In the genomic region with DNA sequence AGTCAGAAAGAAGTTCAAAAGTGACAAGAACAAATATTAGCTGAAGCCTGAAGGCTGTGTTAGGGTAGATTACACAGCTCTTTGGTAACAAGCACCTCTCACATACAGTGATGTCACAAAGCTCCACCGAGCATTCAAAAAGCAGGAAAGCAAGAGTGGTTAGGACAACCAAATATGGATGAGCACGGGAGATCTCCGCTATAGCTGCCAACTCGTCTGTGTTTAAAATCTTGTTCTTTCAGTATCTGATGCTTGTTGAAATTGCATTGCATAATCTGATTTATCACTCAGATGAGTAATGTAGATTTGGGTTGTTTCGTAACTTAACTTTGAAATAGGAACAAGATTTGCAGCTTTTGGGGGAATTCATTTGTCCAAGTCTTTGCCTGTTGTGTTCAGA, we compare ENCODE assay signal across 24 mouse cellular contexts.
A peak's percentile ranks its signal among the peaks of the same experiment; 100 is the strongest.
DNase-seq lines count a peak whose midpoint lies in the region; ATAC-seq and TF ChIP-seq lines count a peak whose summit lies in the region.
"Had no signal": no experiment of that assay in that cellular context is flagged by ENCODE, and none has a peak within 500 bp of the region (broad histone marks: within the 10 kb centered on the region; RNA-seq: fewer than 3 reads in every experiment).

No protein-coding gene starts in this region.

- H3K36me3 ChIP-seq in lung, postnatal 0 days (ENCODE audit: insufficient read depth, low read length) = no peaks in the 10 kb centered on the region
- H3K36me3 ChIP-seq in myocyte (ENCODE audit: control insufficient read depth, insufficient read depth) = no peaks in the 10 kb centered on the region
- H3K36me3 ChIP-seq in forebrain, embryonic 13.5 days (ENCODE audit: poor library complexity, severe bottlenecking) = no peaks in the 10 kb centered on the region
- H3K36me3 ChIP-seq in hindbrain, embryonic 13.5 days = no peaks in the 10 kb centered on the region
- H3K36me3 ChIP-seq: embryonic facial prominence, embryonic 12.5 days; limb, embryonic 13.5 days; liver, embryonic 12.5 days; midbrain, embryonic 12.5 days had no signal

- no peak for TF ChIP-seq POLR2A in myocyte (IDR thresholded peaks at IDR 0.05; ENCODE audit: insufficient read length, low read depth)

- no peak for TF ChIP-seq CTCF in lung, postnatal 0 days (IDR thresholded peaks at IDR 0.05)

- no peak for ATAC-seq in lung, postnatal 0 days
- ATAC-seq in forebrain, embryonic 13.5 days = no peak
- ATAC-seq in hindbrain, embryonic 13.5 days (ENCODE audit: low FRiP score) = no peak
- ATAC-seq: CD4-positive, CD25-positive, alpha-beta regulatory T cell, adult 4 months; forebrain, postnatal 0 days; intestine, embryonic 16.5 days; liver, embryonic 12.5 days; liver, postnatal 0 days had no signal

- H3K4me1 ChIP-seq in lung, postnatal 0 days (ENCODE audit: insufficient read depth, low read depth, low read length) = no peaks in the 10 kb centered on the region
- H3K4me1 ChIP-seq in forebrain, embryonic 13.5 days = no peaks in the 10 kb centered on the region
- H3K4me1 ChIP-seq in hindbrain, embryonic 13.5 days (replicated peaks) = no peaks in the 10 kb centered on the region
- H3K4me1 ChIP-seq: embryonic facial prominence, embryonic 12.5 days; limb, embryonic 13.5 days; liver, embryonic 12.5 days; megakaryocyte, embryonic 14.5 days; midbrain, embryonic 12.5 days had no signal

- H3K4me3 ChIP-seq in lung, postnatal 0 days (ENCODE audit: low read depth, low read length) = no peak overlapping the region
- no peak overlapping the region for H3K4me3 ChIP-seq in myocyte
- H3K4me3 ChIP-seq in forebrain, embryonic 13.5 days = no peak overlapping the region
- H3K4me3 ChIP-seq in hindbrain, embryonic 13.5 days = no peak overlapping the region
- H3K4me3 ChIP-seq: embryonic facial prominence, embryonic 12.5 days; limb, embryonic 13.5 days; liver, embryonic 12.5 days; megakaryocyte, embryonic 14.5 days; midbrain, embryonic 12.5 days had no signal

- 36% methylated on average over 5 of the region's 5 CpGs for WGBS in lung, postnatal 0 days
- WGBS in forebrain, embryonic 13.5 days = 95% methylated on average over 5 of the region's 5 CpGs
- 92% methylated on average over 5 of the region's 5 CpGs for WGBS in hindbrain, embryonic 13.5 days

- TF ChIP-seq EP300 in lung, postnatal 0 days (IDR thresholded peaks at IDR 0.05) = no peak

- H3K79me2 ChIP-seq in myocyte (ENCODE audit: control insufficient read depth, insufficient read depth) = no peaks in the 10 kb centered on the region

- peak; percentile 10 for DNase-seq in adrenal gland, adult 2 months
- DNase-seq in adrenal gland, postnatal 25 days = no peak
- peak; percentile 40 for DNase-seq in lung, postnatal 0 days (ENCODE audit: low spot score)
- no peak for DNase-seq in lung, postnatal 14 days
- DNase-seq in adipocyte (ENCODE audit: low spot score) = peak; percentile 21
- DNase-seq: cerebellum, adult 11 months; cerebellum, adult 9-10 months; cerebellum, postnatal 36 days; forebrain, postnatal 0 days; gastrocnemius, postnatal 10 days; kidney, adult 9 months; kidney, postnatal 14 days; liver, postnatal 0 days; thymus, postnatal 4 days had no signal

- no peak overlapping the region for H3ac ChIP-seq in myocyte (ENCODE audit: control insufficient read depth, insufficient read length)

- no peaks in the 10 kb centered on the region for H3K27me3 ChIP-seq in lung, postnatal 0 days (replicated peaks; ENCODE audit: insufficient read depth, low read length)
- no peaks in the 10 kb centered on the region for H3K27me3 ChIP-seq in myocyte (ENCODE audit: control insufficient read depth, insufficient read depth, insufficient read length)
- H3K27me3 ChIP-seq in forebrain, embryonic 13.5 days = no peaks in the 10 kb centered on the region
- H3K27me3 ChIP-seq in hindbrain, embryonic 13.5 days = no peaks in the 10 kb centered on the region
- H3K27me3 ChIP-seq: embryonic facial prominence, embryonic 12.5 days; limb, embryonic 13.5 days; liver, embryonic 12.5 days; megakaryocyte, embryonic 14.5 days; midbrain, embryonic 12.5 days had no signal

- no peak overlapping the region for H3K9ac ChIP-seq in lung, postnatal 0 days (replicated peaks; ENCODE audit: low read depth)
- H3K9ac ChIP-seq in forebrain, embryonic 13.5 days = no peak overlapping the region
- H3K9ac ChIP-seq in hindbrain, embryonic 13.5 days = no peak overlapping the region
- H3K9ac ChIP-seq: embryonic facial prominence, embryonic 12.5 days; forebrain, postnatal 0 days; limb, embryonic 13.5 days; liver, embryonic 12.5 days; liver, postnatal 0 days; midbrain, embryonic 12.5 days had no signal

- no peaks in the 10 kb centered on the region for H3K9me3 ChIP-seq in lung, postnatal 0 days (ENCODE audit: low read length)
- H3K9me3 ChIP-seq in forebrain, embryonic 13.5 days (replicated peaks) = no peaks in the 10 kb centered on the region
- H3K9me3 ChIP-seq in hindbrain, embryonic 13.5 days = no peaks in the 10 kb centered on the region
- H3K9me3 ChIP-seq: embryonic facial prominence, embryonic 12.5 days; limb, embryonic 13.5 days; liver, embryonic 12.5 days; megakaryocyte, embryonic 14.5 days; midbrain, embryonic 12.5 days had no signal

- no peak overlapping the region for H3K27ac ChIP-seq in lung, postnatal 0 days (ENCODE audit: low read length)
- H3K27ac ChIP-seq in forebrain, embryonic 13.5 days = no peak overlapping the region
- H3K27ac ChIP-seq in hindbrain, embryonic 13.5 days = no peak overlapping the region
- H3K27ac ChIP-seq: embryonic facial prominence, embryonic 12.5 days; limb, embryonic 13.5 days; liver, embryonic 12.5 days; midbrain, embryonic 12.5 days had no signal

- no peak overlapping the region for H3K4me2 ChIP-seq in lung, postnatal 0 days (replicated peaks; ENCODE audit: low read depth, low read length)
- H3K4me2 ChIP-seq in myocyte (ENCODE audit: low read depth) = no peak overlapping the region
- no peak overlapping the region for H3K4me2 ChIP-seq in forebrain, embryonic 13.5 days
- H3K4me2 ChIP-seq in hindbrain, embryonic 13.5 days = no peak overlapping the region
- H3K4me2 ChIP-seq: embryonic facial prominence, embryonic 12.5 days; limb, embryonic 13.5 days; liver, embryonic 12.5 days; midbrain, embryonic 12.5 days had no signal

TF ChIP-seq in myocyte, 11 proteins besides CTCF, POLR2A, EP300 and RAD21:
- TF ChIP-seq CEBPB (IDR thresholded peaks at IDR 0.05; ENCODE audit: insufficient read depth, poor library complexity, severe bottlenecking) = 0 out of 2 replicates have a peak, but pooled peaks have one; percentile 6
- TF ChIP-seq MAX (IDR thresholded peaks at IDR 0.05; ENCODE audit: low read depth) = no peak

Comparison
In these comparisons a context has a peak if more than half of its experiments do, and no peak if none do; other contexts are left out.
1. DNase-seq: peak in adrenal gland, adult 2 months (single experiment), lung, postnatal 0 days (single experiment) and adipocyte (single experiment); none in adrenal gland, postnatal 25 days (single experiment) and lung, postnatal 14 days (single experiment).